Mouse (Mus musculus) kidney, adult 2 months (tissue): Measurements from ENCODE around the gene Trim33. TPM values are rescaled to one million over a fixed set of nuclear protein-coding genes. Genes with fewer than 3 reads are reported as not detected.

Experiments
- DNase-seq: peaks from one replicate; pipeline ENCODE4 v3.0.0; 2021
- H3K27ac ChIP-seq: fragments of 200-500 bp; 2 replicates; pipeline ENCODE4 v1.5.1; 2012; ENCODE audit warnings: low read depth, low read length, control low read depth, inconsistent platforms; ENCODE audit not compliant: insufficient read depth
- H3K27me3 ChIP-seq: fragments of 200-500 bp; replicated peaks from 2 replicates; pipeline ENCODE4 v1.6.1; 2012; ENCODE audit warnings: mild to moderate bottlenecking, moderate library complexity, low read length, inconsistent platforms; ENCODE audit not compliant: control insufficient read depth, insufficient read depth
- H3K36me3 ChIP-seq: fragments of 200-500 bp; 2 replicates; pipeline ENCODE4 v1.6.1; 2012; ENCODE audit warnings: mild to moderate bottlenecking, moderate library complexity, low read length, inconsistent platforms; ENCODE audit not compliant: control insufficient read depth, insufficient read depth
- H3K4me1 ChIP-seq: fragments of 200-500 bp; 2 replicates; pipeline ENCODE4 v1.6.1; 2011; ENCODE audit warnings: low read length; ENCODE audit not compliant: control insufficient read depth, insufficient read depth
- H3K4me3 ChIP-seq: fragments of 200-500 bp; 2 replicates; pipeline ENCODE4 v1.5.1; 2011; ENCODE audit warnings: mild to moderate bottlenecking, low read depth, low read length, control low read depth; ENCODE audit not compliant: insufficient read depth
- CTCF ChIP-seq: fragments of 200-500 bp; conservative IDR thresholded peaks from 2 replicates; pipeline ENCODE4 v1.5.1; 2011; ENCODE audit warnings: low read depth, mild to moderate bottlenecking, control low read depth, low read length, moderate library complexity, mixed read lengths; ENCODE audit not compliant: insufficient read depth, insufficient read length
- POLR2A ChIP-seq: fragments of 200-500 bp; IDR thresholded peaks from one replicate; pipeline ENCODE4 v1.6.1; 2011; ENCODE audit warnings: low read depth, low read length, control low read depth
- WGBS: fragments of 180-500 bp; shearing (Covaris S2); methylation state at CpG from one replicate; pipeline ENCODE4 v1.1.7; 2018; 5-methylcytosine and 5-hydroxymethylcytosine counted together
- polyA plus RNA-seq: library from polyadenylated mRNA; depleted of rRNA; stranded (reverse); fragments of >200 nt; gene quantifications from 2 replicates; pipeline ENCODE4 v1.2.3, GENCODE M21; 2012; rRNA removed

Trim33 gene
- 10.9 and 11.7 TPM in 2 replicates for polyA plus RNA-seq

DNA sequence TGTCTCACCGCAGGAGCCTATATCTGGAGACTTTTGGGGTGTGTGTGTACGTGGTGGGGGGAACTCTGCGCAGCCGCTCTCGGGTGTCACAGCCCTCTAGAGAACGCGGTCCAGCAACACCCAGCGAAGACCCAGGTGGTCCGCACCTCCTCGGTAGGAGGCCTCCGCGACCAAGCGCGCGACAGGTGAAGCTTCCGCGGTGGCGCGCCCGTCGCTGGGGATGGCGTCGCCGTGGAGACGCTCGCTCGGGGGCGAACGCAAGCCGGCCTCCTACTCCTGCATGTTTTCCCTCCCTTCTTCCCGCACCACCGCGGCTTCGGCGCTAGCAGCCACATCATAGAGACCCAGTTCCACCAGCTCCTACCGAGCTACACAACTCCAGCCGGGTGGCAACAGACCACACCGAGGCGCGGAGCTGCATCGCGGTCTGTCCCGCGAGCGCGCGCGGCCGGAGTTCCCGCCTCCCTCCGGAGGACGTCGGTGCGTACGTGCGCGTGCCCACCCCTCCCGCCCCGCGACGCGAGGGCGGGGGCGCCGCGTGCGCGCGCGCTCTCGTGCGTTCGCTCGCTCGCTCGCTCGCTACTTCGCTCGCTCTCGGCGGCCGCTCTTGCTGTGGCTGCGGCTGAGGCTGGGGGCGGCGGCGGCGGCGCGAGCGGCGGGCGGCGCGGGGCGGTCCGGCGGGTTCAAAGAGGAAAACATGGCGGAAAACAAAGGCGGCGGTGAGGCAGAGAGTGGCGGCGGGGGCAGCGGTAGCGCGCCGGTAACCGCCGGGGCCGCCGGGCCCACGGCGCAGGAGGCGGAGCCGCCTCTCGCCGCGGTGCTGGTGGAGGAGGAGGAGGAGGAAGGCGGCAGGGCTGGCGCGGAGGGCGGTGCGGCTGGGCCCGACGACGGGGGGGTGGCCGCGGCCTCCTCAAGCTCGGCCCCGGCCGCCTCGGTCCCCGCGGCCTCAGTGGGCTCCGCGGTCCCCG lies at the start of gene Trim33:
Gene Trim33, plus strand, starts transcription at position 112 of the 968 bp plus-strand sequence.
- TF ChIP-seq POLR2A (peak; percentile 71), CTCF (no peak)
- H3K36me3 ChIP-seq, result no peaks in the 10 kb centered on the region
- peak within 1 kb of the TSS; percentile 95 for H3K4me3 ChIP-seq
- H3K4me1 ChIP-seq, result peaks cover 5% of the 10 kb centered on the region; the same call in 1 of the 2 replicates
- H3K27ac ChIP-seq, result peak within 1 kb of the TSS; percentile 90
- WGBS, result under 1% methylated on average over 114 of the region's 136 CpGs
- DNase-seq, result peak; percentile 92
- H3K27me3 ChIP-seq, result no peaks in the 10 kb centered on the region

DNA sequence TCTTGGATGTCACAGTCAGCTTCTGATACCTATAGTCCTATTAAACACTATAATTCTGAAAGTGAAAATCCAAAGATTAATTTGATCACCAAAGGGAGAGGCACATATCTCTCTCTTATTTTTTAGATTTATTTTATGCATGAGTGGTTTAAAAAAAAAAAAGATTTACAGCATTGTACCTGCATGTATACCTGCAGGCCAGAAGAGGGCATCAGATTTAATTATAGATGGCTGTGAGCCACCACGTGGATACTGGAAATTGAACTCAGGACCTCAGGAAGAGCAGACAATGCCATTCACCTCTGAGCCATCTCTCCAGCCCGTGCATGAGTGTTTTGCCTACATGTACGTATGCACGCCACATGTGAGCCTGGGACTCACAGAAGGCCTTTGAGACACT lies 46.7 kb upstream of the Trim33 start:
- Histone ChIP-seq H3K27ac (no peak overlapping the region), H3K27me3 (no peaks in the 10 kb centered on the region), H3K4me1 (no peaks in the 10 kb centered on the region), H3K36me3 (no peaks in the 10 kb centered on the region), H3K4me3 (no peak overlapping the region)
- no peak for TF ChIP-seq CTCF
- TF ChIP-seq POLR2A, result no peak
- DNase-seq, result no peak
- 73% methylated on average over 4 of the region's 4 CpGs for WGBS

DNA sequence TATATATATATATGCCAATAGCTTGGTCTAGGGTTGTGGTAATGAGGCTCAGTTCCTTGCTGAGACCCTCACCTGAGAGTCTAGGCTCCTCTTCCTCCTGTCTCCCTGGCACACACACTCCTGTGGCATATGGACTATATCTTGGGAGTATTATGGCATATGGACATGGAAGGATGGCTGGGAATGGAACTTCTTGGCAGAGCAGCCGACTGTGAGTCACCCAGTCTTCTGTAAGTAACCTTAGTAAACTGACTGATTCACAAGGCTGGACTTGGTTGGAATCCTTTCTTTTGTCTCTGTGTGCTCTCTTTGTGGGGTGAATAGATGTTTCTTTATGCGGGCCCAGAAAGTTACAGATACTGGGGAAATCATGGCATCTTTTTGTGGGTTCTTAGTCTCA lies 37.6 kb upstream of the Trim33 start:
- no peaks in the 10 kb centered on the region for H3K4me1 ChIP-seq
- no peaks in the 10 kb centered on the region for H3K36me3 ChIP-seq
- 88% methylated on average over 2 of the region's 2 CpGs for WGBS
- H3K27me3 ChIP-seq, result no peaks in the 10 kb centered on the region
- TF ChIP-seq CTCF (no peak), POLR2A (no peak)
- H3K27ac ChIP-seq, result no peak overlapping the region
- DNase-seq, result no peak
- no peak overlapping the region for H3K4me3 ChIP-seq

DNA sequence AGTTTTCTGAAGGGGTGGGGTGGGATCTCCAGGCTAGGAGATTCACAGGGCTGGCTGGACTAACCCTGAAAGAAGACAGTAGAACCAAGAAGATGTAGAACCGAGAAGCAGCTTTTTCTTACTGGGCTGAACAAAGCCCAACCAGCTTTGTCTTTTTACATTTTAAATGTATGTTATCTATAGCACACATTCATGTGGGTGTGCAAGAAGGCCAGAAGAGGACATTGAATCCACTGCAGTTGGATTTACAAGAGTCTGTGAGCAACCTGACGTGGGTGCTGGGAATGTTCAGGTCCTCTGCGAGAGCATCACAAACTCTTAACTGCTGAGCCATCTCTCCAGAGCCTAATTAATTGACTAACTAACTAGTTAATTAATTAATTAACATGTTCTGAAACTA lies 36.9 kb upstream of the Trim33 start:
- H3K27ac ChIP-seq, result no peak overlapping the region
- WGBS, result 95% methylated on average over 3 of the region's 3 CpGs
- no peaks in the 10 kb centered on the region for H3K4me1 ChIP-seq
- no peaks in the 10 kb centered on the region for H3K36me3 ChIP-seq
- H3K4me3 ChIP-seq, result no peak overlapping the region
- no peak for TF ChIP-seq POLR2A
- no peak for TF ChIP-seq CTCF
- H3K27me3 ChIP-seq, result no peaks in the 10 kb centered on the region
- no peak for DNase-seq

GRCm38 (mm10) chr3:103243491-103243890 lies 35.6 kb upstream of the Trim33 start:
- H3K4me1 ChIP-seq, result no peaks in the 10 kb centered on the region
- peak; percentile 67 for DNase-seq
- 22% methylated on average over 2 of the region's 2 CpGs for WGBS
- TF ChIP-seq POLR2A (no peak), CTCF (no peak)
- H3K27ac ChIP-seq, result no peak overlapping the region
- H3K27me3 ChIP-seq, result no peaks in the 10 kb centered on the region
- no peak overlapping the region for H3K4me3 ChIP-seq
- H3K36me3 ChIP-seq, result no peaks in the 10 kb centered on the region

DNA sequence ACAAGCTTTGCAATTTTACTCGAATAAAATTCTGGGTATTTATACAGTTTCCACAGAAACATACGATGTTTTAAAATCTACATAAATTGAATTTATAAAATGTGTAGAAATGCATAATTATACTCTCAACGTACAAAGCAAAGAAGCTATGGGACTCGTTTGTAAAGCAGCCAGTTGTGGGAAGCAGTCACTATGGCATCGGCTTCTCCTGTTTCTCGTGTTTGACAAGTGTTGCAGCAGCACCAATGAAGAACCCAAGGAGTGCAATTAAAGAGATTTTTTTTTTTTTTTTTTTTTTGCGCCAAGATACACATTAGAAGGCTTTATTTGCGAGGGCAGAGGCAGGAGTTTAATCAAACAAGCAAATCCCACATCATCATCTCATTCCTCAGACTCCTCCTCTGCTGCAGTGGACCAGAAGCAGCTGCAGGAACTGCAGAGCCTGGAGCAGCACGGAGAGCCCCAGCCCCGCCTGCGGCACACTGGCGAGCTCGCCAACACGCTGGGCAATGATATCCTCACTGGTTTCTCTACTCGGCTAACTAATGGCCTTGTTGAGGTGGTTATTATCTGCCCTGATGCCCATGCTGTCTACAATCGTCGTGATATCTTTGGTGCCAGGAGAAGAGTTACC lies 32.3 kb upstream of the Trim33 start:
- Histone ChIP-seq H3K27ac (no peak overlapping the region), H3K27me3 (no peaks in the 10 kb centered on the region), H3K4me3 (no peak overlapping the region), H3K4me1 (no peaks in the 10 kb centered on the region), H3K36me3 (no peaks in the 10 kb centered on the region)
- TF ChIP-seq CTCF (no peak), POLR2A (no peak)
- DNase-seq, result no peak
- WGBS, result 80% methylated on average over 17 of the region's 17 CpGs
